Mouse (Mus musculus): ENCODE measurements around the gene Creg1. TPM values are rescaled to one million over a fixed set of nuclear protein-coding genes. Genes with fewer than 3 reads are reported as not detected.

Gene Creg1
- polyA plus RNA-seq, 1 experiment from 2014 or later: 1,120 TPM

- Histone ChIP-seq H3K4me3 (ENCODE audit: inconsistent target) (no peak overlapping the region), H3K36me3 (ENCODE audit: inconsistent target) (no peaks in the 10 kb centered on the region), H3K27ac (no peak overlapping the region), H3K79me2 (ENCODE audit: inconsistent target) (no peaks in the 10 kb centered on the region)
- WGBS (ENCODE audit: missing documents): 100% methylated on average over 14 of the region's 17 CpGs
Measured at GRCm38 (mm10) chr1:165789066-165789660, 25.6 kb downstream of the Creg1 start.

- no peaks in the 10 kb centered on the region for H3K79me2 ChIP-seq (ENCODE audit: inconsistent target)
- WGBS (ENCODE audit: missing documents): 93% methylated on average over 6 of the region's 6 CpGs
- H3K27ac ChIP-seq: no peak overlapping the region
- H3K4me3 ChIP-seq (ENCODE audit: inconsistent target): no peak overlapping the region
- no peaks in the 10 kb centered on the region for H3K36me3 ChIP-seq (ENCODE audit: inconsistent target)
Measured at GRCm38 (mm10) chr1:165789963-165790362, 26.4 kb downstream of the Creg1 start.

GRCm38 (mm10) chr1:165790461-165791210 is 27.1 kb downstream of the Creg1 start:
- H3K4me3 ChIP-seq (ENCODE audit: inconsistent target): no peak overlapping the region
- H3K79me2 ChIP-seq (ENCODE audit: inconsistent target): no peaks in the 10 kb centered on the region
- H3K36me3 ChIP-seq (ENCODE audit: inconsistent target): no peaks in the 10 kb centered on the region
- no peak overlapping the region for H3K27ac ChIP-seq
- 97% methylated on average over 13 of the region's 17 CpGs for WGBS (ENCODE audit: missing documents)

GRCm38 (mm10) chr1:165791411-165791810 is 27.9 kb downstream of the Creg1 start:
- no peak overlapping the region for H3K27ac ChIP-seq
- no peak overlapping the region for H3K4me3 ChIP-seq (ENCODE audit: inconsistent target)
- 97% methylated on average over 9 of the region's 9 CpGs for WGBS (ENCODE audit: missing documents)
- H3K36me3 ChIP-seq (ENCODE audit: inconsistent target): no peaks in the 10 kb centered on the region
- H3K79me2 ChIP-seq (ENCODE audit: inconsistent target): no peaks in the 10 kb centered on the region

GRCm38 (mm10) chr1:165801709-165802310 is 38.3 kb downstream of the Creg1 start:
- 94% methylated on average over 11 of the region's 11 CpGs for WGBS (ENCODE audit: missing documents)
- H3K36me3 ChIP-seq (ENCODE audit: inconsistent target): no peaks in the 10 kb centered on the region
- H3K79me2 ChIP-seq (ENCODE audit: inconsistent target): no peaks in the 10 kb centered on the region
- no peak overlapping the region for H3K4me3 ChIP-seq (ENCODE audit: inconsistent target)
- H3K27ac ChIP-seq: no peak overlapping the region

GRCm38 (mm10) chr1:165803107-165803506 is 39.6 kb downstream of the Creg1 start:
- 95% methylated on average over 3 of the region's 5 CpGs for WGBS (ENCODE audit: missing documents)
- Histone ChIP-seq H3K36me3 (ENCODE audit: inconsistent target) (no peaks in the 10 kb centered on the region), H3K4me3 (ENCODE audit: inconsistent target) (no peak overlapping the region), H3K27ac (no peak overlapping the region), H3K79me2 (ENCODE audit: inconsistent target) (no peaks in the 10 kb centered on the region)

- no peaks in the 10 kb centered on the region for H3K79me2 ChIP-seq (ENCODE audit: inconsistent target)
- no peaks in the 10 kb centered on the region for H3K36me3 ChIP-seq (ENCODE audit: inconsistent target)
- H3K27ac ChIP-seq: no peak overlapping the region
- 86% methylated on average over 4 of the region's 4 CpGs for WGBS (ENCODE audit: missing documents)
- no peak overlapping the region for H3K4me3 ChIP-seq (ENCODE audit: inconsistent target)
Measured at GRCm38 (mm10) chr1:165804133-165804532, 40.6 kb downstream of the Creg1 start.

GRCm38 (mm10) chr1:165810633-165811032 is 47.1 kb downstream of the Creg1 start:
- Histone ChIP-seq H3K4me3 (ENCODE audit: inconsistent target) (no peak overlapping the region), H3K79me2 (ENCODE audit: inconsistent target) (no peaks in the 10 kb centered on the region), H3K27ac (no peak overlapping the region), H3K36me3 (ENCODE audit: inconsistent target) (no peaks in the 10 kb centered on the region)
- 82% methylated on average over 2 of the region's 2 CpGs for WGBS (ENCODE audit: missing documents)

- Histone ChIP-seq H3K4me3 (ENCODE audit: inconsistent target) (no peak overlapping the region), H3K36me3 (ENCODE audit: inconsistent target) (no peaks in the 10 kb centered on the region), H3K79me2 (ENCODE audit: inconsistent target) (no peaks in the 10 kb centered on the region), H3K27ac (no peak overlapping the region)
- WGBS (ENCODE audit: missing documents): 39% methylated on average over 4 of the region's 5 CpGs
Measured at GRCm38 (mm10) chr1:165811170-165811569, 47.6 kb downstream of the Creg1 start.

- Histone ChIP-seq H3K4me3 (ENCODE audit: inconsistent target) (no peak overlapping the region), H3K36me3 (ENCODE audit: inconsistent target) (no peaks in the 10 kb centered on the region), H3K27ac (no peak overlapping the region), H3K79me2 (ENCODE audit: inconsistent target) (no peaks in the 10 kb centered on the region)
- 26% methylated on average over 3 of the region's 3 CpGs for WGBS (ENCODE audit: missing documents)
Measured at GRCm38 (mm10) chr1:165812775-165813174, 49.2 kb downstream of the Creg1 start.

- Histone ChIP-seq H3K79me2 (ENCODE audit: inconsistent target) (no peaks in the 10 kb centered on the region), H3K27ac (no peak overlapping the region), H3K36me3 (ENCODE audit: inconsistent target) (no peaks in the 10 kb centered on the region), H3K4me3 (ENCODE audit: inconsistent target) (no peak overlapping the region)
- 88% methylated on average over 7 of the region's 7 CpGs for WGBS (ENCODE audit: missing documents)
Measured at GRCm38 (mm10) chr1:165814116-165814515, 50.6 kb downstream of the Creg1 start.

GRCm38 (mm10) chr1:165814521-165815278 is 51.2 kb downstream of the Creg1 start:
- Histone ChIP-seq H3K79me2 (ENCODE audit: inconsistent target) (no peaks in the 10 kb centered on the region), H3K4me3 (ENCODE audit: inconsistent target) (no peak overlapping the region), H3K27ac (no peak overlapping the region), H3K36me3 (ENCODE audit: inconsistent target) (no peaks in the 10 kb centered on the region)
- 54% methylated on average over 14 of the region's 14 CpGs for WGBS (ENCODE audit: missing documents)

GRCm38 (mm10) chr1:165816391-165816790 is 52.8 kb downstream of the Creg1 start:
- no peak overlapping the region for H3K4me3 ChIP-seq (ENCODE audit: inconsistent target)
- H3K27ac ChIP-seq: no peak overlapping the region
- WGBS (ENCODE audit: missing documents): 90% methylated on average over 9 of the region's 9 CpGs
- no peaks in the 10 kb centered on the region for H3K36me3 ChIP-seq (ENCODE audit: inconsistent target)
- no peaks in the 10 kb centered on the region for H3K79me2 ChIP-seq (ENCODE audit: inconsistent target)

GRCm38 (mm10) chr1:165817264-165817663 is 53.7 kb downstream of the Creg1 start:
- Histone ChIP-seq H3K27ac (no peak overlapping the region), H3K79me2 (ENCODE audit: inconsistent target) (no peaks in the 10 kb centered on the region), H3K4me3 (ENCODE audit: inconsistent target) (no peak overlapping the region), H3K36me3 (ENCODE audit: inconsistent target) (no peaks in the 10 kb centered on the region)
- WGBS (ENCODE audit: missing documents): 77% methylated on average over 9 of the region's 9 CpGs

All from macrophage (primary cell).